Mouse (Mus musculus) c-Kit-negative CD71-positive TER-119-positive erythroid progenitor cells, embryonic 14.5 days (primary cell): ENCODE measurements around the gene Dctn2.
A peak's percentile ranks its signal among the peaks of the same experiment; 100 is the strongest.
"Not testable (repeated sequence)": the region's sequence is repeated elsewhere in the genome, so short reads cannot be mapped to it uniquely, and the experiment has no call there.

Source experiments
- DNase-seq: peaks from one replicate; pipeline ENCODE4 v3.0.0-alpha.2; 2013; ENCODE audit warnings: low read depth, low spot score

The Dctn2 gene

GRCm38 (mm10) chr10:127288800-127289572 lies 22.8 kb downstream of the Dctn2 start, which contains the start of gene Mbd6:
Gene Mbd6, minus strand, starts transcription at chr10:127289018.
- peak; percentile 82 for DNase-seq

DNA sequence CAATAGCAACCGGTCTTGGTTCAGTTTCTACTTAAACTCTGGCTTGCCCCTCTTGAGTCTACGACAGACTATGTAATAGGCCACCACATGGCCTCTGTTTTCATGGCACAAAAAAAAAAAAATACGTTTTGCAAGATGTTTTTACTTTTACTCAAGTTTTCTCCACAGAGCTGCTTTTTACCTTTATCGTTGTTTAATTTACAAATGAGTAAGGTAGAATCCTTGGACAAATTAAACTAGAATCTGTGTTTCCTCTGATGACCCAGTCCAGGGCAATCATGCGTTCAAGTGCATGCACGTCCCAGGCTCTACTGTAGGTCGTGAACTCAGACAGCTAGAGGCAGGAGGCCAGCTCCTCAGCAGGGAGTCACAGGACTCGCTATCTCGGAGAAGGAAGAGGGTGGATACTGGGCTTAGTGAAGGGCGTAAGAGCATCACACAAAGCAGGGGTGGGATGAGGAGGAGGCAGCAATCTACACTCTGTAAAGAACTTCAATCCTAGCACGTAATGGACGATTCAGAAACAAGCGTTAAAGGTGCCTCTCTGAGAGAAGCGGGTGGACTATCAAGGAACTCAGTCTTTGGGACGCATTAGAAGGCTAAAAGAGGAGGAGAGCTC lies 23.5 kb downstream of the Dctn2 start:
- DNase-seq: peak; percentile 63

- peak; percentile 98 for DNase-seq
These were observed 24.2 kb downstream of the Dctn2 start for GRCm38 (mm10) chr10:127290307-127290929.

DNA sequence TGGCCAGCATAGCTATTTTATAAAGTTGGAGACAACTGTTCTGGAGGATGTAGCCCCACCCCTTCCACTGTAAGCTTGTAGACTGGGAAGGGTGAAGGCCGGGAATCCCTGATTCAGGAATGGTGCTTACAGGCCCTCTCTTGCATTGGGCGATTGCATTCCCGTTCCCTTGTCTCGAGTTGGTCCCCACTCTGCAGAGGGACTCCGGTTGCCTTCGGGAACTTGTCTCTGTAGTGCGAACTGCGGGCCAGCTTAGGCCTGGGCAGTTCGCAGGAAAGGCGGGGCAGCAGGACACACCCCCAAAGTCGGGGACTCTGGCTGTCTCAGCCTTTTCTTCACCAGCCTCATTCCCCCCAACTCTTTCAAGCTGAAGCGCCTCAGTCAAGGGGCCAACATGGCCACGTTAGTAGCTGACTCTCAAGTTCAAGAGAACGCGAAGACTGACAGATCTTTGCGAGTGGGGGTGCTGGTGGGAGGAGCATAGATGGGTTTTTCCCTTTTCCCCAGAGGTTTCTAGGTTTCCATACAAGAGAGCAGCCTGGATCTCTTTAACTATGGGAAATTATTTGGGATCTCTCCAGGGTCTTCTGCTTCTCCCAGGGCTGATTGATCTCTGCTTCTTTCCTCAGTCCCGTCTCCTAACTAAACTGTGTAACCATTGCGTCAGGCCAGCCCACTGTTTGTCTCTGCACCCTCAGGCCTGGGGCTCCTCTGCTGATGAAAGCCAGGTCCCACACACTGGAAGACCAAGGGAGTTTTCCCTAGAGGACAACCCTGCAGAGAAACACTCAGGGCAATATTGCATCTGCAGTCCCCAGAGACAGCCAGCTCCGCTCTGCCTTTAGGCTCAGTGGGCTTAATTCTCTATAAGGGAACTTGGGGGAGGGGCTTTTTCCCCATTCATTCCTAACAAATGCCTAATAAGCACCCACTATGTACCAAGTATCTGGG lies 25.0 kb downstream of the Dctn2 start:
- DNase-seq: no peak

- peak; percentile 68 for DNase-seq
These were observed 25.9 kb downstream of the Dctn2 start for GRCm38 (mm10) chr10:127291881-127292638.

DNA sequence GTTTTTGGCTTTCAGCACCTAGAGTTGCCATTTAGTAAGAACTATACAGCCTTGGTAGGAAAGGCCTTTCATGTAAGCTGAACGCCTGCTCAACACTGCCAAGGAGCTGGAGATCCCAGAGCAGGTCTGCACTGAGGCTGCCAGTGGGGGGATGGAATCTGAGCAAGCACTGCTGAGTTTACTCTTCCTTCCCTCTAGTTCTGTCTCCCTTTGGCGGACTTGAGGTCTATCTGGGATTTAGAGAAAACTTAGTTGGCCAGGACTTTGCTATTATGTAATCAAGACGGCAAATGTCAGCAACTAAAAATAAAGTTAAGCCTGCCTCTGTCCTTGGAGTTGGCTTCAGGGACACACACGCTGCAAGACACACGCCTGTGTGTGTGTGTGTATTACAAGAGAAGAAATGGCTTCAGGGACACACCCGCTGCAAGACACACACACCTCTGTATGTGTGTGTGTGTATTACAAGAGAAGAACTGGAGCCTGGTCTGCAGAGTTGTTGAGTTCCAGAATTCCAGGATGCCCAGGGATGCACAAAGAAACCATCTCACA lies 26.9 kb downstream of the Dctn2 start:
- no peak for DNase-seq

DNA sequence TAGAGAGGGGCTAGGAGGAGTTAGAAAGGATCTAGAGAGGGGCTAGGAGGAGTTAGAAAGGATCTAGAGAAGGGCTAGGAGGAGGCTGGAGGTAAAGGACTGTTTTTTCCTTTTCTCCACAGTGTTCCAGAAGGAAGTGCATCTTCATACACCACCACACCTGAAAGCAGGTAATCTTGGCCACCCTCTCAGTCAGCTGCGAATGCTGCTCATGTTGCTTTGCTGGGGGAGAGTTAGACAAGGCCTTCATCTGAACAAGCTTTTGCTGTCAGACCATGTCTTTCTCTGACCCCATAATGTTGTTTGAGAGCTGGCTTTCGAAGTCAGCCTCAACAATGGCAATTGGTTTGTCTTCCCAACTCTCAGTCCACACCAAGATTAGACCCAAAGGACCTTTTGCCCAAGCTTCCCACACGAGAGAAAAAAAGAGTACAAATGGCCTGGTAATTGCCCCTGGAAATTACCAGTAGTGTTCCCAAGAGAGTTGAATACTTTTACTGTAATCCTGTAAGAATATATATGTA lies 27.5 kb downstream of the Dctn2 start:
- no peak for DNase-seq

DNA sequence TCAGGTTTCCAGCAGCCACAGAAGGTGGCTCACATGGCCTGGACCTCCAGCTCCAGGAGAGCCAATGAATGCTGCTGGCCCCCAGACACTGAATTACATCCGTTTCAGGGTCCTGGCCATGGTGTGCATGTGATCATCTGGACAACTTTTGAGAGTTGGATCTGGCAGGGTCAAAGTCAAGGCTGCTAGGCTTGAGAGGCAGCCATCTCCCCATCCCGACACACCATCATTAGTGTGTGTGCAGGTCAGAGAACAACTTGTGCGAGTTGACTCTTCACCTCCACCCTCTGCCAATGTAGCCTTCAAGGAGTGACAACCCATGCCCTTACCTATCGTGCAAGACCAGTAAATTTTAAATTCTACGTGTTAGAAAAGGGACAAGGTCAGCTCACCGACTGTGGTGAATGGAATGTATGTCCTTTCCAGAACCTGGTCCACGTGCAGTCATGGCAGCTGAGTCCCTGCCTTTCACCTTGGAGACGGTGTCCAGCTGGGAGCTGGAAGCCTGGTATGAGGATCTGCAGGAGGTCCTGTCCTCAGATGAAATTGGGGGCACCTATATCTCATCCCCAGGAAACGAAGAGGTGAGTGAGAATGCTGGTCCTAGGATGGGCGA lies 28.8 kb downstream of the Dctn2 start:
- no peak for DNase-seq

DNA sequence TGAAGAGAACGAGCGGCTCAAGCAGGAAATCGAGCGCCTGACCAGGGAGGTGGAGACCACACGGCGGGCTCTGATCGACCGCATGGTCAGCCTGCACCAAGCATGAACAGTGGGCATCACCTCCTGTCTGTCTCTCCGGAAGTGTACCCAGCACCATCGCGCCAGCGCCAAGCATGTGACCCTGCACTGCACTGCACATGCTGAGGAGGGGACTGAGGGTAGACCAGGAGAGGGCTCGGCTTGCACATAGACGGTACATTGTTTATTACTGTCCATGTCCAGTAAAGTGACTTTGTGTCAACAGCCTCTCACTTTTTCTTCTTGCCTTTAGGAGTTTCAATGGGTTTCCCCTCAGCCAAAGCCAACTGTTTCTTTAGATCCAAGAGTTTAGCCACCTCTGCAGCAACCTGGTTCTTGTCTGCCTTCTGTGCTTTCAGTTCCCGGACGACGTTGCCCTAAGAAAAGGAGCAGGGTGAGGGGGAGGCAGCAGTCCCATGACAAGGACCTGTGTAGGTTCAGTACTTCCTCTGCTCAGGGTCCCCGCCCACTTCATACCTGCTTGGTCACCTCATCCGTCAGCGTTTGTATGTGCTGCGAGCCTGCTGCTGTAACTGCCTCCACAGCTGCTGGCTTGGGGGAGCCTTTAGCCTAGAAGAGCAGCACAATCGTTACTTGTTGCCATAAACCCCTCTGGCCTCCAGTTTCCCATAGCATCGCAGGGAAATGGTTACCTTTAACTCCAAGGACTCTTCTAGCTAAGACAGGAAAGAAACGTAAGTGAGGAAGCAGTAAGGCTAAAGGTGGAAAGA lies 30.0 kb downstream of the Dctn2 start:
- DNase-seq: no peak

- DNase-seq: no peak
These were observed 31.1 kb downstream of the Dctn2 start for GRCm38 (mm10) chr10:127297015-127297871.

DNA sequence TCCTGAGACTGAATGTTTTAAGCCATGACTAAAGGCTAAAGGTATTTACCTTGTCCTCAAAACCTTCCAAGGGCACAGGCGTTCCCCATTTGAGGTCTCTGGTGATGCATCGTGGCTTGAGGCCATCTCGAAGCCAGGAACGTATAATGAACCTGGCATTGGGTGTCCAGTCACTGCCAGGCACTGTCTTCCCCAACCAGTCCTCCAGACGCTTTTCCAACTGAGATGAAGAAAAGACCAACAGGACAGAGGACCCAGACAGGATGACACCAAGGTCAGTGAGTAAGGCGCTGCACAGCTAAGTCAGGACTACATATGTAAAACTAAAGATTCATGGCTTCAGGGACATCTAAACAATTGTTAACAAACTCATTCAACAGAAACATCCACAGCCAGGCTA lies 34.2 kb downstream of the Dctn2 start:
- no peak for DNase-seq

- DNase-seq: no peak
These were observed 37.0 kb downstream of the Dctn2 start for GRCm38 (mm10) chr10:127303136-127303535.

DNA sequence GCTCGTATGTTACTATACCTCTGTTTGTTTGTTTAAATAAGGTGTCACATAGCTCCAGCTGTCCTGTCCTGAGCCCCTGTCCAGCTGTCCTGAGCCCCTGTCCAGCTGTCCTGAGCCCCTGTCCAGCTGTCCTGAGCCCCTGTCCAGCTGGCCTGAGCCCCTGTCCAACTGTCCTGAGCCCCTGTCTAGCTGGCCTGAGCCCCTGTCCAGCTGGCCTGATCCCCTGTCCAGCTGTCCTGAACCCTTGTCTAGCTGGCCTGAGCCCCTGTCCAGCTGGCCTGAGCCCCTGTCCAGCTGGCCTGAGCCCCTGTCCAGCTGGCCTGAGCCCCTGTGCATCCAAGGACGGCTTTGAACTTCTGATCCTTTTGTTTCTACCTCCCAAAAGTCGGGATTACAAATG lies 43.0 kb downstream of the Dctn2 start:
- DNase-seq: not testable (repeated sequence)

GRCm38 (mm10) chr10:127310523-127311475 lies 44.6 kb downstream of the Dctn2 start:
- DNase-seq: peak; percentile 46

DNA sequence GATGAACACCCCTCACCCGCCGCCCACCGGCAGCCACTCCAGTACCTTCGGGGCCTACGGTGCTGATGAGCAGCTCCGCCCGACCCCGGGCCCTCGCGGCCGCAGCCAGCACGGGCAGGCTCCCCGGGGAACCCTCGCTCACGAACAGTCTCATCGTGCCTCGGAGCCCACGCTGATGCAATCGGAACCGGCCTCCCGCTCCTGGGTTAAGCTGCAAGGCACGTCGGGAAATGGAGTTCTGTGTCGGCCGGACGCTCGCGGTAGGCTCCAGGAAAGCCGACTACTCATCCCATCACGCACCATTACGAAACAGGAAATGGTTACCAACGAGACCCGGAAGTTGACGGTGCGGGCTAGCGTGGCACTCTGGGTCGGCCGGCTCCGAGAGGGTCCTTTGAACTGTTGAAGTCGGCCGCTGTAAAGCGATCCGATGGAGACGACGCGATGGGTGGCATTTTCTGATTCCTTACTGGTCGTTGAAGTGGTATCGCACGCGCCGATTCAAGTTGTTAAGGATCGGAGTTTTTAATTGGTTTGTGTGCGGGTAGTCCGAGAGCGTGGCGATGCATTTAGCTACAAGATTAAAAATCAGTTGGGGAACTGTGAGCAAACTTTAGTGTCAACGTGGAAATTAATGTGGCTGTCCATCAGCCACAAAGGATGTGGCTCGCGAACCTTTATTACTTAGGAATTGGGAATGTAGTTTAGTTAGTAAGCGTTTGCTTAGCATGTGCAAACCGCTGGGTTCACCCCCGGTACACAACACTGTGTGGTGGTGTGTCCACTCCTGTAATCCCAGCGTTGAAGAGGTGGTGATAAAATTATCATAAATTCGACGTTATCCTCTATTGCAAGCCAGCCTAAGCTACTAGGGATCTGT lies 45.5 kb downstream of the Dctn2 start, which contains the start of gene Mars:
Gene Mars, minus strand, starts transcription at position 311 of the 880 bp plus-strand sequence.
- DNase-seq: peak; percentile 93

DNA sequence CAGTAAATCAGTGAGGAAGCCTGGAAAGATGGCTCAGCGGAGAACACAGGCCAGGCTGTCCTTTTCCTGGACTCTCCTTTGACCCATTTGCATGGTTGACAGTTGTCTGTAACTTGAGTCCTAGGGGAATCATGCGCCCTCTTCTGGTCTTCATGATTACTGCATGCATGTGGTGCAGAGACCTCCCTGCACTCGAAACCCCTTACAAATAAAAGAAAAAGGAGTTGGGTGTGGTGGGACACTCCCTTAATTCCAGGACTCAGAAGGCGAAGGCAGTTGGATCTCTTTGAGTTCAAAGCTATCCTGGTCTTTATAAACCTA lies 46.1 kb downstream of the Dctn2 start:
- peak; percentile 91 for DNase-seq
